Mouse (Mus musculus) adrenal gland, adult 2 months (tissue): ENCODE results near the gene Clec10a. TPM values are rescaled to one million over a fixed set of nuclear protein-coding genes. Genes with fewer than 3 reads are reported as not detected.

Experiments used
- DNase-seq: peaks from one replicate; pipeline ENCODE4 v3.0.0; 2021
- polyA plus RNA-seq: library from polyadenylated mRNA; depleted of rRNA; stranded (reverse); fragments of >200 nt; gene quantifications from 2 replicates; pipeline ENCODE4 v1.2.3, GENCODE M21; 2012; rRNA removed
- total RNA-seq, 2 experiments: library from RNA; stranded (reverse); gene quantifications; 2 replicates each; pipeline ENCODE4 v1.2.3; 2021

Gene Clec10a
- total and polyA plus RNA-seq, 3 experiments: 1.2 to 6.1 (median 1.9) TPM

DNA sequence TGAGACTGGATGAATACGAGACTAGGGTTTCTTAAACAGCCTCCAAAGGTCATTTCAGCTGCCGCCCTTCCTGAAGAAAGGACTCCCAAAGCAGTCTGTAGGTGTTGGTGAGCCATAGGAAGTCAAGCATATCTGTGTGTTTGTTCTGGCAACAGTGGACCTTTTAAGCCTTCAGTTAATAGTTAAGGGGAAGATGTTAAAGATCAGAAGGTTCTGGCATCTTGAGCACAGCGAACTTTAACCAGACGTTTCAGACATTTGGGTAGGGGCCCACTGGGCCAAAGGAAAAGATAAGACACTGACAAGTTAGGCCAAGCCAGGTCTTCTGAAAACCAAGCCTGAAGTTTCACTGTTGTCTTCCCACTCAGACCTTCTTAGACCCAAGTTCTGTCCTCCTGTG lies 62.0 kb downstream of the Clec10a start:
- no peak for DNase-seq

- DNase-seq: peak; percentile 44
These were observed 62.9 kb downstream of the Clec10a start for GRCm38 (mm10) chr11:70218741-70219470.

DNA sequence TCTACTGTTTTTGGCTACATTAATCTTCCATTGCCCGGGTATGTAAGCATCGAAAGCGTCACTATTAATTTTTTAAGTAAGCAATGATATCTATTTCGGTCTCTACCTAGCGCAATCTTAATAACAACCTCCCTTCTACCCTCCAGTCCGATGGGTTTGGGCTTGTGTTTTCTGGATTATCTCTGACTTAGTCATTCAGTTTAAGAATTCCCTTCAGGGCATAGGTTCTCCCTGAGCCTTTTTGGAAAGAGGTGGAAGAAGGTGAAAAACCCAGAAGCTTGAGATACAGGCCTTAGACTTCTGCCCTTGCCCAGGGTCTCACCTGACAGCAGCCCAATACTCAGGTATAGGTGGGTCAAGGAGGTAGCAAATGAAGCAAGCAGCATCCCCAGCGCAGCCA lies 63.9 kb downstream of the Clec10a start:
- DNase-seq: no peak

GRCm38 (mm10) chr11:70220323-70220722 lies 64.3 kb downstream of the Clec10a start:
- DNase-seq: no peak

Other genes with a start within 250 kb of the Clec10a start
- gene Gps2, start 242.3 kb upstream of the Clec10a start, total RNA-seq: 10 to 100 TPM; 44.7 to 61.8 TPM
- gene Gps2, start 242.3 kb upstream of the Clec10a start, polyA plus RNA-seq: 130 and 148 TPM in 2 replicates
- gene Eif5a, start 234.2 kb upstream of the Clec10a start, total RNA-seq: 100 to 1,000 TPM; 572 to 622 TPM
- 180 and 225 TPM in 2 replicates for gene Eif5a, start 234.2 kb upstream of the Clec10a start, polyA plus RNA-seq
- 10 to 100 TPM; 12.9 to 20.0 TPM for gene Ybx2, start 220.4 kb upstream of the Clec10a start, total RNA-seq
- gene Ybx2, start 220.4 kb upstream of the Clec10a start, polyA plus RNA-seq: 21.8 and 41.4 TPM in 2 replicates
- gene Slc2a4, start 208.0 kb upstream of the Clec10a start, total RNA-seq: 100 to 1,000 TPM in 1 of 2 experiments, 10 to 100 TPM in 1; 84.2 to 119 TPM
- 138 and 142 TPM in 2 replicates for gene Slc2a4, start 208.0 kb upstream of the Clec10a start, polyA plus RNA-seq
- gene Cldn7, start 191.4 kb upstream of the Clec10a start, total RNA-seq: under 1 TPM in 1 of 2 experiments, not detected in 1; 0.78 TPM
- 0.11 and 0.32 TPM in 2 replicates for gene Cldn7, start 191.4 kb upstream of the Clec10a start, polyA plus RNA-seq
- gene Ctdnep1, start 175.0 kb upstream of the Clec10a start, total RNA-seq: 100 to 1,000 TPM; 130 to 136 TPM
- 106 and 117 TPM in 2 replicates for gene Ctdnep1, start 175.0 kb upstream of the Clec10a start, polyA plus RNA-seq
- gene Elp5, start 173.7 kb upstream of the Clec10a start, total RNA-seq: 10 to 100 TPM; 61.9 to 91.9 TPM
- 45.0 and 45.6 TPM in 2 replicates for gene Elp5, start 173.7 kb upstream of the Clec10a start, polyA plus RNA-seq
- 100 to 1,000 TPM; 487 to 580 TPM for gene Gabarap, start 165.1 kb upstream of the Clec10a start, total RNA-seq
- 226 and 315 TPM in 2 replicates for gene Gabarap, start 165.1 kb upstream of the Clec10a start, polyA plus RNA-seq
- gene Phf23, start 160.4 kb upstream of the Clec10a start, total RNA-seq: 10 to 100 TPM; 52.2 to 57.6 TPM
- gene Phf23, start 160.4 kb upstream of the Clec10a start, polyA plus RNA-seq: 9.7 and 19.0 TPM in 2 replicates
- gene Dvl2, start 155.6 kb upstream of the Clec10a start, total RNA-seq: 10 to 100 TPM; 11.2 to 12.2 TPM
- 20.2 and 22.2 TPM in 2 replicates for gene Dvl2, start 155.6 kb upstream of the Clec10a start, polyA plus RNA-seq
- gene Acadvl, start 140.8 kb upstream of the Clec10a start, total RNA-seq: 100 to 1,000 TPM; 426 to 754 TPM
- 171 and 186 TPM in 2 replicates for gene Acadvl, start 140.8 kb upstream of the Clec10a start, polyA plus RNA-seq
- 10 to 100 TPM; 22.9 to 32.4 TPM for gene Dlg4, start 139.3 kb upstream of the Clec10a start, total RNA-seq
- 21.7 and 22.1 TPM in 2 replicates for gene Dlg4, start 139.3 kb upstream of the Clec10a start, polyA plus RNA-seq
- gene Asgr1, start 102.1 kb upstream of the Clec10a start, total RNA-seq: 1 to 10 TPM in 1 of 2 experiments, not detected in 1; 1.7 TPM
- 0.08 TPM in 1 of 2 replicates, not detected in the other for gene Asgr1, start 102.1 kb upstream of the Clec10a start, polyA plus RNA-seq
- 1 to 10 TPM in 1 of 2 experiments, under 1 TPM in 1; 0.45 to 2.8 TPM for gene Asgr2, start 63.6 kb upstream of the Clec10a start, total RNA-seq
- 0.96 and 2.6 TPM in 2 replicates for gene Asgr2, start 63.6 kb upstream of the Clec10a start, polyA plus RNA-seq
- gene Mgl2, start 25.9 kb upstream of the Clec10a start, total RNA-seq: 1 to 10 TPM; 3.5 to 8.1 TPM
- 2.2 and 2.3 TPM in 2 replicates for gene Mgl2, start 25.9 kb upstream of the Clec10a start, polyA plus RNA-seq
- under 1 TPM in 1 of 2 experiments, not detected in 1; 0.73 TPM for gene Slc16a11, start 56.6 kb downstream of the Clec10a start, total RNA-seq
- 0.68 and 2.4 TPM in 2 replicates for gene Slc16a11, start 56.6 kb downstream of the Clec10a start, polyA plus RNA-seq
- gene Slc16a13, start 64.9 kb downstream of the Clec10a start, total RNA-seq: 1 to 10 TPM; 2.7 to 3.7 TPM
- gene Slc16a13, start 64.9 kb downstream of the Clec10a start, polyA plus RNA-seq: 5.0 and 5.6 TPM in 2 replicates
- gene Bcl6b, start 73.6 kb downstream of the Clec10a start, total RNA-seq: 10 to 100 TPM in 1 of 2 experiments, 1 to 10 TPM in 1; 8.6 to 11.3 TPM
- gene Bcl6b, start 73.6 kb downstream of the Clec10a start, polyA plus RNA-seq: 25.3 and 27.8 TPM in 2 replicates
- gene 0610010K14Rik, start 81.7 kb downstream of the Clec10a start, total RNA-seq: 10 to 100 TPM; 44.7 to 52.1 TPM
- gene 0610010K14Rik, start 81.7 kb downstream of the Clec10a start, polyA plus RNA-seq: 54.7 and 56.2 TPM in 2 replicates
- 1 to 10 TPM; 3.2 to 6.2 TPM for gene Gm21988, start 83.6 kb downstream of the Clec10a start, total RNA-seq
- gene Gm21988, start 83.6 kb downstream of the Clec10a start, polyA plus RNA-seq: 6.9 and 7.8 TPM in 2 replicates
- gene Rnasek, start 83.6 kb downstream of the Clec10a start, total RNA-seq: 100 to 1,000 TPM; 220 to 243 TPM
- gene Rnasek, start 83.6 kb downstream of the Clec10a start, polyA plus RNA-seq: 332 and 351 TPM in 2 replicates
- 1 to 10 TPM; 1.3 to 1.6 TPM for gene Alox12, start 99.2 kb downstream of the Clec10a start, total RNA-seq
- gene Alox12, start 99.2 kb downstream of the Clec10a start, polyA plus RNA-seq: 1.7 and 1.8 TPM in 2 replicates
- not detected for gene Alox12e, start 166.4 kb downstream of the Clec10a start, total RNA-seq
- 0.06 TPM in 1 of 2 replicates, not detected in the other for gene Alox12e, start 166.4 kb downstream of the Clec10a start, polyA plus RNA-seq
- 1 to 10 TPM; 2.8 to 6.8 TPM for gene Alox15, start 195.8 kb downstream of the Clec10a start, total RNA-seq
- gene Alox15, start 195.8 kb downstream of the Clec10a start, polyA plus RNA-seq: 1.1 and 2.7 TPM in 2 replicates